Mouse (Mus musculus): ENCODE results near the gene D5Ertd579e. TPM values are rescaled to one million over a fixed set of nuclear protein-coding genes. Genes with fewer than 3 reads are reported as not detected.

Gene D5Ertd579e
- total RNA-seq, 2 experiments from 2014 or later: 16.0 to 20.2 TPM

DNA sequence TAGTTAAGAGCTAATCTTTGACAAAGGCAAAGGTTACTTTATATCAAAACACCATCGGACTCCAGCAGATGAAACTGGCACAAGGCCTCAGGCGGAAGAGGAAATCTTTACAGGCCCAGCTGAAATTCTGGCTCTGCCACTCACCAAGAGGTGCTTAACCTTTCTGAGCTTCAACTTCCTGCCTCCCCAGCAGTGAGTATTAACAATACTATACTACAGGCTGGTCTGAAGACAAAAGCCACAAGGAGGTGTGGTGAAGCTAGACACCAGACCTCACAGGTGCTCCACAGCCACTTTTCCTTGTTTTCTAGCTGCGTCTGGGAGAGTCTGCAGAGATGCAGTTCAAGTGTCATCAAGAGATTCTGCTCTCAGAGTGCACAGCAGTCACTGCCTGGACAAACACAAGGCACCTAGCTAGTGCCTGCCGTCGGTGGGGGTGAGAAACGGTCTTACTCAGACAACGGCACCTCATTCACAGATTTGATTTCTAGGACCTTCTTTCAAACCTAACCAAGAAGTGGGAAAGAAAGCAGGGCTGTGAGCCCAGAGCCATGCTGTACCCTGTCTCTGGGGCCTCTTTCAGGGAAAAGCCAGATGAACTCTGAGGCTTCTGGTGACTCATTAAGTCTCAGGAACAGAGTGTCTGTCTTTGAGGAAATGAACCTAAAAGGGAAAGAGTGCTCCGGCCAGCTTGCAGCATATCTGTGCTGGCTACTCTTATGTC lies 121.5 kb downstream of the D5Ertd579e start:
- peak; percentile 37; the same call in 1 of the 2 replicates for ATAC-seq (replicated peaks; ENCODE audit: poor library complexity)

DNA sequence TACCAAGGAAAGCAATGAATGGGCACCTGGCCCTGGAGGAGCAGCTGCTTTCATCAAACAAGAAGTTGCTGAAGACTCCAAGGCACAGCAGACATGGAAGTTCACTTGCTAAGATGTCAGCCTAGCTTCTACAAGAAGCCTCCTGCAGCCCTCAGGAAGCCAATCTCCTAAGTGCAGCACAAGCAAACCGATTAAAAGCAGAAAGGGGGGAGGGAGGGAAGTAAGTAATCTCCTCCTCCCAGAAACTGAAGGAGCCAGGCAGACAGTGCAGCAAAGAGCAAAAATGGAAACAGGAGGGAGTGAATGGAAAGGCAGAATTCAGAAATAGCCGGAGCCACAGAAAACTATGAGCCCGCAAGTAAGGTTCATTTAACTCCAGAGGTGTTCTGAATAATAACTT lies 122.5 kb downstream of the D5Ertd579e start:
- peak; percentile 88 for ATAC-seq (replicated peaks; ENCODE audit: poor library complexity)

DNA sequence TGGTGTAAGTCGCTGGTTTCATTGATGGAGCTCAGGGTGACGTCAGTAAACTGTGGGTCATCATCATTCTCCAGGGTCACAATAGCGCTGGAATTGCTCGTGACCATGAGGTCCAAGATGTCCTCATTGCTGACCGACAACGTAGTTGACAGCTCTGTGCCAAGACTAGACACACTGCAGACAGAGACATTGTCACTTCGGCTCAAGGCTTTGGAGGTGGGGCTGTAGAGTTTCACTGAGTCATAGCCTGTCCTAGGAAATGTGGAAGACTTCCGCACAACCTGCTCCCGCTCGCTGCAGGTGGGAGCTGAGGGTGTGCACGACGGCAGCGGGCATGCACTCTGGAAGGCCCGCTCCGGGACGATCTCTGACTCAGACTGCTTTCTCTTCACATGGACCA lies 124.5 kb downstream of the D5Ertd579e start:
- no peak for ATAC-seq (replicated peaks; ENCODE audit: poor library complexity)

DNA sequence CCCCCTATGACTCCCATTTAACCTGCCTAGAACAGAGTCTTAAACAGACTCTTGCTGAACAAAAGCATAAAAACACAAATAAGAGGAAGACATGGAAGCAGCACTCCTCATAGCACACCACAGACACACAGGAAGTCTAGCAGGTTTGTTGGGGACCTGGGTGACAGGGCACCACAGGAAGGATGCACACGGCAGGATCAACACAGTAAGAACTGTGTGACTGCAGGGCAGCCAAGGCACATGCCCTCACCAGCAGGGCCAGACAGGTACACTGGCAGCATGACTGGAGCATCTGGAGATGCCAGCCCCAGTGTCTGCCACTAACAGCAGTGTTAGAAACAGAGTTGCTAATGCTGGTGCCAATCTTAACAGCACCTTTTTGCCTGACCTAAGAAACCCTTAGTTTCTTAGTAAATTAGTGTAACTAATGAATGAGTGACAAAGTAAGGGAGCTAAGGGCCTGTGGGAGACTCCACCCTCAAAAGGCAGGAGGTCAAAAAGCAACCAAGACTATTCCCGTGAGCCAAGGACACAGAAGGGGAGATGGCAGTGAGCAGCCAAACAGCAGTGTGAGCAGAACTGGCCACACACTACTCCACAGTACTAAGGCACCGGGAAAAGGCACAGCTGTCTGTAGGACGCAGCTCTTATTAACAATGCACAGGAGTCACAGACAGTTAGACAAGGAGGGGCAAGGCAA lies 125.1 kb downstream of the D5Ertd579e start:
- ATAC-seq (replicated peaks; ENCODE audit: poor library complexity): no peak

DNA sequence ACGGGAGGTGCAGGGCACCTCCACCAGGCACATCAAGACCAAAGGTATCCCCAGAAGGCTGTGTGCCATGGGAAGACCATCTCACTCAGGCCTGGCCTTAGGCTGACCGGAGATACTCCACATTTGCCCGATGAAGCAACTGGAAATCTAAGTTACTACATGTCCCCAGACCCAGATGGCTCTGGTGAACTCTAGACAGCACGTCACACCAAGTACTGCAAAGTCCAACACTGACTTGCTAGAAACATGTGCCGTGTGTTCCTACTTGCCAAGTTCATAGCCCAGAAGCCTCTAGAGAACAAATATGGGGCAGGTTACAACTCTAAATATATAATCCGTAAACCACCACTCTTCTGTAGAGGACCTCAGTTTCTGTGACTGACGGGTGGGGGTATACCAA lies 125.7 kb downstream of the D5Ertd579e start:
- ATAC-seq (replicated peaks; ENCODE audit: poor library complexity): no peak

DNA sequence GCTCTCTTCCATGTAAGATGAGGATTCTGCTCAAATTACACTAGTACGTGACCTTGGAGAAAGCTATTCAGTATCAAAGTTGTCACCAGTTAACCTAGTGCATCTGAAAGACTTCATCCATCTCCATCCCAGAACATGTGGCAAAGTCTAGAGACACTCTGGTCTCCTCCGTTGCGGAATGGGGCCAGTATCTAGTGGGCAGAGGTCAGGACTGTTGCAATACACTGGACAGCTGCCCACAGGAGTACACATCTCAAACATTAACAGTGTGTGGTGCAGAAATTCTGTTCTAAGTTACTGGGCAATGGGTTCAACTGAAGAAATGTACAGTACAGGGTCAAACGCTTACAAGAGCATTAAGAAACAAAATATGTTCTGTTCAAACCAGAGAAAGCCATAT lies 127.7 kb downstream of the D5Ertd579e start:
- ATAC-seq (replicated peaks; ENCODE audit: poor library complexity): no peak

DNA sequence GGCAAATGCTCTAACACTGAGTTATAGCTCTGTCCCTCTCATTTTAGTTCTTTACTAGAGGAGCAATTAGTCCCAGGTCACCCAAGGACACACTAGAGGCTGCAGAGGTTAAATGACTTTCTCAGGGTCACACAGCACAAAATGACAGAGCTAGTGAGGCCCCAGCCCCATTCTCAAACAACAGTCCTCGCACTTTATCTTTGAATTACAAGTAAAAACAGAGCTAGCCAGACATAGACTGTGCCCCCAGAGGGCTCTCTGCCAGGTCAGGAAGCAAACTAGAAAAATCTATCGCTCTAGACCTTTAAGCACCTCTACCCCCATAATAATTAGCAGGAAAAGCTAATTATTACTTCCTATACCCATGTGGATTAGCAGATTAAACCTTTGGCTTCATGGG lies 128.2 kb downstream of the D5Ertd579e start:
- ATAC-seq (replicated peaks; ENCODE audit: poor library complexity): no peak

DNA sequence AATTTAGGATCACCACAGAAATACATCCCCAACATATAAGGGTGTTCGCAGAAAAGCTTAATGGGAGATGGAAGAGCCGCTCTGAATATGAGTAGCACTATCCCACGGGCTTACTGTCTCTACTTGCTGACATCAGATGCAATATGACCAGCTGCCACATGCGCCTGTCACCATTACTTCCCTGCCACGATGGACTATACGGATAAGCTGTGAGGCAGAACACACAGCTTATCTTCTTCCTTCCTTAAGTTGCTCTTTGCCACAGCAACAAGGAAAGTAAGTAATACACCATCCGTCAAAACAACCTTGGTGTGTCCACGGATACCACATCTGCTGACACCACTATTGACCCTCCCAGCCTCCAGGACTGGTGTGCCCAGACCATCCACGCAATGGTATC lies 131.3 kb downstream of the D5Ertd579e start:
- ATAC-seq (replicated peaks; ENCODE audit: poor library complexity): peak; percentile 71

DNA sequence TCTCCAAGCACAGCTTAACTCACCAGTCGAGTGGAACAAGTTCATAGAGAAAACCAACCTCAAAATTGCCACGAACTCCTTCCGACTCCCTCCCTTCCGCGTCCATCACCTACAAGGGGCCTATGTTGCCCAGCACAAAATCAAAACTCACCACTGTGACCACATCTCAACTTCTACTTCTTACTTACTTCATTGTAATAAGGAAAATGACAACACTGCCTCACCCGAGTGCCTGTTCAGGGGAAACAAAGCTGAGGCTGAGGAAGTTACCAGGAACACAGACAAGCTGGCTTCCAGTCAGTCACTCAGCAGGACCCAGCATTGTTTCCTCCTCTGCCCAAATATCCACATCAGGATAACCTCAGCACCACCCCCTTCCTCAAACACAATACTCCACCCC lies 132.1 kb downstream of the D5Ertd579e start:
- ATAC-seq (replicated peaks; ENCODE audit: poor library complexity): no peak

DNA sequence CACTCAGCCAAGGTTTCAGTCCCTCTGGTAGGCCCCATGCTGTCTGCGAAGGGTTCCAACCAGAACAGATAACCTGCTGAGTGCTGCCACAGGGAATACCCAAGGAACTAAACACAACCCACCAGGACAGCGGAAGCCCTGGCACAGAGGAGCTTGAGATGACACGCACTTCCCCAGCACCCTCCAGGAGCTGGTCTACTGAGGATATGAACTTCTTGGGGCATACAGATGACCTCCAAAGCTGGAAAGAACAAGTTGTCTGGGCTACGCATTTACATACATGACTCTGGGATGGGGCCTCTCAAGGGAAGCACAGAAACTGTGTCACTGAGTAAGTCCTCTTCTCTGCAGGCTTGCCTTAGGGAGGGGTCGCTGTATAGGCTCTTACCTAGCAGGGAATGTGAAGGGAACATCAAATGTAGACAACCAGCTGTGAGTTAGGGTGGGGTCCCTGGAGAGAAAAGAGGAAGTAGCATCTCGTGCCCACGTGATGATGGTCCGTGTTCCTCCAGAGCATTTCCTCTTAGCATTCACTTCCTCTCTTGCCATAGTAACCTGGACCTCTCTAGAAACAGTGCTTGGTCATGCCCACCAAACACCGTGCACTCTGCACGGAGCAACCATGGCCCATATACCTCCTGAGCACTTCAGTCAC lies 132.9 kb downstream of the D5Ertd579e start:
- ATAC-seq (replicated peaks; ENCODE audit: poor library complexity): peak; percentile 82

DNA sequence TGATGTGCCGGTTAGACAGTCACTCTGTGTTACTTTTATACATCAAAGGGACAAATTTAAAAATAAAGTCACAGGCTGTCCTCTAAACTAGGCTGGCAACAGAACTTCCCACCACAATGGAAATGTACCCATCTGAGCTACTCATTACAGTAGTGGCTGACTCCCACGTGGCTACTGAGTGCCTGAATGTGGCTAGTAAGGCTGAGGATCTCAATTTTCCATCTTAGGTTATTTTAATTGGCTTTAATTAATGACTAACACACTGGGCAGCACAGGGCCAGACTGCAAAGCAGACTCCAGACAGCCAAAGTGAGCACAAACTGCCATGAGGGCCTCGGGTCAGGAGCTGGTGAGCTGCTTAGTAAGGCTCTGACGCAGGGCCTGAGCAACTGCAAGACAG lies 134.3 kb downstream of the D5Ertd579e start:
- ATAC-seq (replicated peaks; ENCODE audit: poor library complexity): no peak

DNA sequence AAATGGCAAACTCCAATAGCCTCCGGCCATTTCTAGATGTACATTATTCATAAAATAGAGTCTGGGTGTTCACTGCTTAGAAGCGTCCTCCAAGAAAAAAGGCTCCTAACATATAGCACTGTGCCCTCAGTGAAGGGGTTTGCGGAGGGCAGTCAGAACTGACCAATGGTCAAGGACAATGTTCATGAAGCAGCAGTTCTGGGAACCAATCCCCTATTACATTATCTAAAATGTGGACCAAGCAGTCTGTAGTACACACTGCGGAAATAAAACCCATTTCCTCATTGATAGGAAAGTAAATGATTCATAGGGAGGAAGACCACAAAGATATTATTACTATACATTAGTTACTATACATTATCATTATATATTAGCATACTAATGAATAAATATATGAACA lies 135.3 kb downstream of the D5Ertd579e start:
- no peak for ATAC-seq (replicated peaks; ENCODE audit: poor library complexity)

DNA sequence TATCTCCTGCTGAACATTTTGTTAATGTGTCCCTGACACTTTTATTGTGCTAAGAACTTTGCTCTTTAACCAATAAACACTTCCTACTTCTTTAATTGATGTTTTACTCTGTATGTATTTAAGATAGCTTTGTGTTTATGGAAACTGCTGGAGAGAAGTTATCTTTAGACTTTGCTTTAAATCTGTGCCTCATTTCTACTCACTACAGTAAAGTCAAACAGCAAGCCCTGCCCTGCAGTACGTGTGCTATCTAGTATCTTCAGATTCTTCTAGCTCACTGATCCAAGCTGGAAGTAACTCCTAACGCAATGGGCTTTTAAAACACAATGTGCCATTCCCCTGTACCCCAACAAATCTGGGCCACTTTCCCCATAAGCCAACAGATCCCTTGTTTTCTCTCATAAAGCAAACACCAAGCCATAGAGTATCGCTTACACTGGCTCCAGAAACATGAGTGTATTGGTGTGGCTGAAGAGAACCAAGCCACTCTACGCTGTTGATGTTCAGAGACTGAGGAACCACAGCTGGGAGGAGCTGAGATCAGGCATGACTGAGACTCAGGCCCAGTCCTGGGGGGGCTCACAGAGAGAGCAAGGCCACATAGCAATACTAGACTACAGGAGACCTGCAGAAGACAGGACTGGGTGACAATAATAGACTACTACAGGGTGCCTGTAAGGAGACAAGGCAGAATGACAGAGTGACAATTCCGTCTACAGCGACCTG lies 136.2 kb downstream of the D5Ertd579e start:
- no peak for ATAC-seq (replicated peaks; ENCODE audit: poor library complexity)

DNA sequence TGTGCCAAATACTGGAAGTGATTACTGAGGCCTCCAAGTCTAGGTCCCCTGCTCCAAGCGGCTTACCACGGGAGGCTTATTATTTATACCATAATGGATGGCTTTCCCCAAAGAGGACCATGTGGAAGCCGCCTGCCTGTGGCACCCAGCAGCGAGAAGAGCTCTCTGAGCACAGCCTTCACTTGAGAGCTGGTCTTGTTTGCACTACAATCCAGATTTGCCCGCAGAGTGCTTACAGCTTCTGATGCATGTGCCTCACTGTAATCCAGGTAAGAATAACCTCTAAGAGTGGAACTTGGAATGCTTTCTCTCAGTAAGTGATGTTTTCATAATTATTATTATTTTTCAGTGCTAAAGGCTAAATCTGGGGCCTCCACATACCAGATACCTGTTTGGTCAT lies 136.7 kb downstream of the D5Ertd579e start:
- no peak for ATAC-seq (replicated peaks; ENCODE audit: poor library complexity)

DNA sequence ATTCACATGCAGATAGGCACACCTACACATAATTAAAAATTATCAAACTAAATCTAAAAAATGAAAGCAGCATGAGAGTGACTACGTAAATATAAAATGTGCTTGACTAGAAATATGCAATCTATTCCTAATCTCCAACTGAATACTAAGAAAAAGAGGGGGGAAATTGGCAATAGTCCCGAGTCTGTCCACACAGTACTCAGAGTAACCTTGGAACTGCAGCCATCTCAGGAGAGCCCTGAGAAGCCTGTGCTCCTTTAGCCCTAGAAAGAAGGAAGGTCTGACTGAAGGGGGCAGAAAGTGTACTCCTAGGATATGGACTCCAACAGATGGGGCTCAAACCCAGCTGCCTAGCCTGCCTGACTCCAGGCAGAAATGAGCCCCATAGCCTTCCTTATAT lies 137.3 kb downstream of the D5Ertd579e start:
- ATAC-seq (replicated peaks; ENCODE audit: poor library complexity): no peak

DNA sequence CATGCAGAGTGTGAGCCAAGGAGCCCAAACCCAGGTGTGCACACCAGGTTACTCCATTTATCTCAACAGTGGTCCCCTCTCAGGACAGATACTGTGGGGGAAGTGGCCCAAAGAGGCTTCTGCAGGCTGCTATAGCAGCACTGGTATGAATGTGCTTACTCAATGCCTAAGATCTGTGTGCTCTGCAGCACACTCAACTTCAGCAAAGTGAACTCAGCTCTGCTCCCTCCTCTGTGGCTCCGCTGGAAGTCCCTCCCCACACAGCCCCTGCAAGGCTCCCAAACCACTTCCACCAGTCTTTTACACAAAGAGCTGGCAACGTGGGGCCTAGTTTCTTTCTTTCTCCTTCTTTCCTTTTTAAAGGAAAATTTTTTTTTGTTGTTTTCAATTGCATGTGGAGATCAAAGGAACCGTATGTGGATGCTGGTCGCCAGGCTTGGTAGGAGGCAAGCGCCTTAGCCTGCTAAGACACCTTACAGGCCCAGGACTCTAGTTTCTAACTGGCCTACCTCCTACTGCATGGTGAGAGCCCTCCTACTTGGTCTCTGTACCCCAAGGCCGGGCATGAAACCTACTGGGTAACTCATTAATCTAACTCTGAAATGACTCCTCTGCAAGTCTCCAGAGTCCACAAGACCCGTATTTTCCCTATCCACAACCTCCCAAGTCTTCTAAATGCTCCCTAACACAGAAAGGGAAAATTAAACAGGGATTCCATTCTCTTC lies 138.1 kb downstream of the D5Ertd579e start:
- peak; percentile 61 for ATAC-seq (replicated peaks; ENCODE audit: poor library complexity)

DNA sequence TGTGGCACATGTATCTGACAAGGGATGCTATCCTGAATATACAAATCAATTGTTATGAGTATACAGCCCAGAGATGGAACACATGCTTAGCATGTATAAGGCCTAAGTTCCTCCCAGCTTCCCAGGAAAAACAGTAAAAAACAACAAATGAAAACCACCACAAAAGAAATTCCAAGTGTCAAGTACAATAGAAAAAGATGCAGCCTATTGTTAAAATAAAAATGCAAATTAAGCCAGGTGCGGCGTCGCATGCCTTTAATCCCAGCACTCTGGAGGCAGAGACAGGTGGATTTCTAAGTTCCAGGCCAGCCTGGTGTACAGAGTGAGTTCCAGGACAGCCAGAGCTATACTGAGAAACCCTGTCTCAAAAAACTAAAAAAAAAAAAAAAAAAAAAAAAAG lies 138.9 kb downstream of the D5Ertd579e start:
- no peak for ATAC-seq (replicated peaks; ENCODE audit: poor library complexity)

DNA sequence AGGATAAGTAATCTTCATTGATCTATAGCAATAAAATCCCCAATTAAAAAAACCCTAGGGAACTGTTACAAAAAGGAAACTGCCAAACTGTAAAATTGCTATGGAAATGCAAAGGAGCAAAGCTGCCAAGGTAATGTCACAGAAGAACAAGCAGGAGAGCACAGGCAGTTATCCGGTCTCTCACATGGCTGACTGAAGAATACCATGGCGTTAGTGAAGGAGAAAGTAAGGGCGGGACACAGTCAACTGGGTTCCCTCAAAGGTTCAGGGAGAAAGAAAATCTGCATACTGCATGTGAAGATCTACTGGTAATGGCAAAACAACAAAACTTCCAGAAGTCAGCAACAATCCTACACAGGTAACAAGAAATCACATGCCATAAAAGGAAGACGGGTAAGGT lies 139.5 kb downstream of the D5Ertd579e start:
- no peak for ATAC-seq (replicated peaks; ENCODE audit: poor library complexity)

DNA sequence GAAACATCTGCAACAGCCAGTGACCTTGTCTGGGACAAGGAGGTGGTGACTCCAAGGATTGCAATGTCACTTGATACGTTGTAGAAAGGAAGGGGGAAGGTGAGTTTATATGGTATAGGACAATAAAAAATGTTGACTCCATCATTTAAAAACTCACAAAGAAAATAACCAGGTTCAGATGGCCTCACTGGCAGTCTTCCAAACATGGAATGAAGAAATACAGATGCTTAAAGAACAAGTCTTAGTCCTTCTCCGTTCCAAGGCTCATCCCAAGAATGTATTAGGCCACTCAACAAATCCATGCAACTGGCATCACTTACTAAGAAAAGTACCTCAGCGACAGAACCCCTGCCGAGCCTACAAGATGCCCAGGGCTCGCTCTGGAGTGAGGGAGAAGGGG lies 141.3 kb downstream of the D5Ertd579e start:
- ATAC-seq (replicated peaks; ENCODE audit: poor library complexity): no peak

DNA sequence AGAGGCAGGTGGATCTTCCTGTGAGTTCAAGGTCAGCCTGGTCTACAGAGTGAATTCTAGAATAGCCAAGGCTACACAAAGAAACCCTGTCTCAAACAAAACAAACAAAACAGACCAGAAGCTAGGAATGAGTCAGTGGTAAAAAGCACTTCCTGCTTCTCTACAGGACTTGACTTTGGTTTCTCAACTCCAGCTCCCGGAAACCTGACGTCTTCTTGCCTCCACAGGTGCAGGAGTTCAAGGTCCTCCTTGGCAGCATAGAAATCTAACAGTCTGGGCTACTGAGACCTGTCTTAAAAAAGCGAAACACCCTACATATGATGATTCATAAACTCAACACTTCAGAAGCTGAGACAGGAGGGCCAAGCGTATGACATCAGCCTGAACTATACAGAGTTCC lies 141.9 kb downstream of the D5Ertd579e start:
- peak; percentile 24; the same call in 1 of the 2 replicates for ATAC-seq (replicated peaks; ENCODE audit: poor library complexity)

All from megakaryocyte progenitor cell, adult 5-6 weeks (primary cell).